Comparison of ENCODE assay signal across 27 mouse cellular contexts in genomic region chr11:52179897-52180296, GRCm38 (mm10). TPM values are rescaled to one million over a fixed set of nuclear protein-coding genes. Genes with fewer than 3 reads are reported as not detected.
DNase-seq lines count a peak whose midpoint lies in the region; ATAC-seq and TF ChIP-seq lines count a peak whose summit lies in the region.
"Not testable (repeated sequence)": the region's sequence is repeated elsewhere in the genome, so short reads cannot be mapped to it uniquely, and the experiment has no call there.
"Had no signal": no experiment of that assay in that cellular context is flagged by ENCODE, and none has a peak within 500 bp of the region (broad histone marks: within the 10 kb centered on the region; RNA-seq: fewer than 3 reads in every experiment).

No protein-coding gene starts in this region.

- not testable (repeated sequence) for H3K4me3 ChIP-seq in layer of hippocampus, adult 2 months

- not testable (repeated sequence) for TF ChIP-seq POLR2A in brain, embryonic 14.5 days (IDR thresholded peaks at IDR 0.05; ENCODE audit: borderline replicate concordance, extremely low read depth, insufficient read depth, insufficient read length, poor library complexity, severe bottlenecking)

- H3K27ac ChIP-seq in layer of hippocampus, adult 2 months, result not testable (repeated sequence)

- ATAC-seq in neutrophil, adult 5-6 weeks (ENCODE audit: extremely low read depth, insufficient number of reproducible peaks, low FRiP score, poor library complexity, severe bottlenecking), result 0 out of 2 replicates have a peak, but pooled peaks have one; percentile 16

- TF ChIP-seq CTCF in brain, embryonic 14.5 days (IDR thresholded peaks at IDR 0.05; ENCODE audit: borderline replicate concordance, extremely low read depth, insufficient read depth, insufficient read length), result not testable (repeated sequence)
- TF ChIP-seq CTCF in layer of hippocampus, adult 2 months (conservative IDR thresholded peaks at IDR 0.05), result peak; percentile 36

- peak; percentile 23 to 39 for DNase-seq in B cell, adult 2 months
- peak; percentile 15 for DNase-seq in adipocyte (ENCODE audit: low spot score)
- peak; percentile 0 for DNase-seq in brain, embryonic 14.5 days (ENCODE audit: low read depth)
- peak; percentile 39 for DNase-seq in induced T-regulatory cell, adult 2 months (ENCODE audit: low read depth)
- DNase-seq in layer of hippocampus, adult 2 months (ENCODE audit: low spot score in 2 of 2), result not testable (repeated sequence)
- DNase-seq in lung, postnatal 14 days, result peak; percentile 16

RNA-seq across cellular contexts. Expression of gene Olfr1371, which starts 33.9 kb away (rescaled TPM):
- polyA plus RNA-seq in brain, embryonic 14.5 days (2012; rRNA removed), result not detected in 2 replicates
- total RNA-seq in layer of hippocampus, adult 2 months (2021), result not detected
- total RNA-seq in neutrophil, adult 5-6 weeks (2017), result not detected in 2 replicates
- total RNA-seq: gastrocnemius, adult 18-20 months; gastrocnemius, postnatal 4 days; heart, postnatal 4 days; layer of hippocampus, postnatal 10 days; left cerebral cortex, adult 2 months; left cerebral cortex, postnatal 36 days had no signal
- polyA plus RNA-seq: embryonic facial prominence, embryonic 14.5 days; forebrain, embryonic 13.5 days; heart, embryonic 15.5 days; hindbrain, embryonic 14.5 days; intestine, embryonic 15.5 days; kidney, embryonic 15.5 days; large intestine, adult 2 months; limb, embryonic 14.5 days; liver, embryonic 14.5 days; lung, embryonic 16.5 days; midbrain, embryonic 14.5 days; neural tube, embryonic 13.5 days; spleen, adult 2 months; stomach, embryonic 14.5 days had no signal

RNA-seq across cellular contexts. Expression of gene Olfr1373, which starts 34.6 kb away (rescaled TPM):
- not detected in 2 replicates for polyA plus RNA-seq in brain, embryonic 14.5 days (2012; rRNA removed)
- total RNA-seq in layer of hippocampus, adult 2 months (2021), result not detected
- not detected in 2 replicates for total RNA-seq in neutrophil, adult 5-6 weeks (2017)
- total RNA-seq: gastrocnemius, adult 18-20 months; gastrocnemius, postnatal 4 days; heart, postnatal 4 days; layer of hippocampus, postnatal 10 days; left cerebral cortex, adult 2 months; left cerebral cortex, postnatal 36 days had no signal
- polyA plus RNA-seq: embryonic facial prominence, embryonic 14.5 days; forebrain, embryonic 13.5 days; heart, embryonic 15.5 days; hindbrain, embryonic 14.5 days; intestine, embryonic 15.5 days; kidney, embryonic 15.5 days; large intestine, adult 2 months; limb, embryonic 14.5 days; liver, embryonic 14.5 days; lung, embryonic 16.5 days; midbrain, embryonic 14.5 days; neural tube, embryonic 13.5 days; spleen, adult 2 months; stomach, embryonic 14.5 days had no signal

RNA-seq across cellular contexts. Expression of gene Skp1a, which starts 51.9 kb away (rescaled TPM):
- polyA plus RNA-seq in brain, embryonic 14.5 days (2012; rRNA removed), result 231 and 285 TPM in 2 replicates
- 100 to 1,000 TPM; 456 to 474 TPM for total RNA-seq in layer of hippocampus, adult 2 months (2021)
- 80.5 and 92.6 TPM in 2 replicates for total RNA-seq in neutrophil, adult 5-6 weeks (2017)
